ENCODE assay signal across 13 mouse cellular contexts in the genomic region with DNA sequence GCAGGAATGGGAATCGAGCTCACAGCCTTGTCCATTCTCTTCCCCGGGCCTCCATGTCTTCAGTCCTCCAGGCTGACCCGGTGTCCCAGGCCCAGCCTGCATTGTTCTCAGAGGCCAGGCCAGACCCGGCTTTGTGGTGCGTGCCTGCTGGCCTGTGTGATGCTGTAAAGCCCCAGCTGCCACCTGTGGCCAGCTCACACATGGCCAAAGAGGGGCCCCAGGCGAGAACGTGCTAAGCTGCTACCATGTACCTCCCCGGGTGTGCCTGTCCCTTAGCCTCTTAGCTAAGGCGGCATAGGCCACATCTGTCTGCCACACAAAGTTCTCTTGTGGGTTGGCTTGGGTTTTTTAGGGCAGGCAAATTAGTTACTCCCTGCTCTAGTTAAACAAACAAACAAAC.
"Had no signal": no experiment of that assay in that cellular context is flagged by ENCODE, and none has a peak within 500 bp of the region (broad histone marks: within the 10 kb centered on the region; RNA-seq: fewer than 3 reads in every experiment).

No protein-coding gene starts in this region.

- H3K4me2 ChIP-seq: kidney, embryonic 15.5 days; limb, embryonic 12.5 days; liver, embryonic 13.5 days; midbrain, embryonic 13.5 days; neural tube, embryonic 12.5 days had no signal

- H3K4me3 ChIP-seq: kidney, embryonic 15.5 days; left cerebral cortex, adult 2 months; limb, embryonic 12.5 days; liver, embryonic 13.5 days; midbrain, embryonic 13.5 days; myocyte; neural tube, embryonic 12.5 days had no signal

- H3K9me3 ChIP-seq: midbrain, embryonic 13.5 days had no signal

- H3K27ac ChIP-seq: kidney, embryonic 15.5 days; left cerebral cortex, adult 2 months; limb, embryonic 12.5 days; liver, embryonic 13.5 days; midbrain, embryonic 13.5 days; neural tube, embryonic 12.5 days; stomach, postnatal 0 days had no signal

- H3K36me3 ChIP-seq: kidney, embryonic 15.5 days; limb, embryonic 12.5 days; liver, embryonic 13.5 days; midbrain, embryonic 13.5 days; neural tube, embryonic 12.5 days had no signal

- ATAC-seq: liver, postnatal 0 days; midbrain, embryonic 13.5 days had no signal

- H3K27me3 ChIP-seq: kidney, embryonic 15.5 days; limb, embryonic 12.5 days; liver, embryonic 13.5 days; midbrain, embryonic 13.5 days; neural tube, embryonic 12.5 days had no signal

- DNase-seq: kidney, adult 2 months; kidney, postnatal 14 days; liver; liver, embryonic 13.5 days; liver, postnatal 0 days; thymus, postnatal 4 days had no signal

- H3K9ac ChIP-seq: kidney, embryonic 15.5 days; limb, embryonic 12.5 days; liver, embryonic 13.5 days; liver, postnatal 0 days; midbrain, embryonic 13.5 days; neural tube, embryonic 12.5 days had no signal
